10 mouse cellular contexts compared by ENCODE assay signal in genomic region chr14:21583051-21583450, GRCm38 (mm10).
DNase-seq lines count a peak whose midpoint lies in the region; ATAC-seq and TF ChIP-seq lines count a peak whose summit lies in the region.
"Had no signal": no experiment of that assay in that cellular context is flagged by ENCODE, and none has a peak within 500 bp of the region (broad histone marks: within the 10 kb centered on the region; RNA-seq: fewer than 3 reads in every experiment).

No protein-coding gene starts in this region.

- peaks cover 12% of the 10 kb centered on the region for H3K4me1 ChIP-seq in hindbrain, postnatal 0 days (ENCODE audit: insufficient read depth, low read length)
- H3K4me1 ChIP-seq in hindbrain, embryonic 11.5 days (replicated peaks; ENCODE audit: control insufficient read depth, insufficient read depth, low read length): peaks cover 2% of the 10 kb centered on the region; the same call in 1 of the 2 replicates
- peaks cover 19% of the 10 kb centered on the region for H3K4me1 ChIP-seq in forebrain, postnatal 0 days (ENCODE audit: insufficient read depth)
- peaks cover 66% of the 10 kb centered on the region for H3K4me1 ChIP-seq in heart, embryonic 16.5 days (ENCODE audit: control insufficient read depth, insufficient read depth, low read length)
- peaks cover 41% of the 10 kb centered on the region for H3K4me1 ChIP-seq in midbrain, embryonic 16.5 days (ENCODE audit: control insufficient read depth, insufficient read depth, low read length)
- peaks cover 9% of the 10 kb centered on the region; the same call in 1 of the 2 replicates for H3K4me1 ChIP-seq in cerebellum, adult 2 months (ENCODE audit: control insufficient read depth, insufficient read depth, low read length)

- 61% methylated on average over 6 of the region's 6 CpGs for WGBS in hindbrain, postnatal 0 days
- WGBS in hindbrain, embryonic 11.5 days: 79% methylated on average over 6 of the region's 6 CpGs
- whole genome bisulfite sequencing in forebrain, postnatal 0 days: 46% methylated on average over 6 of the region's 6 CpGs
- WGBS in heart, embryonic 16.5 days: 45% methylated on average over 6 of the region's 6 CpGs
- 58% methylated on average over 6 of the region's 6 CpGs for WGBS in midbrain, embryonic 16.5 days
- 73% methylated on average over 6 of the region's 6 CpGs for WGBS in cerebellum, adult 2 months

- H3K27ac ChIP-seq in hindbrain, postnatal 0 days: no peak overlapping the region
- no peak overlapping the region; the same call in 1 of the 2 replicates for H3K27ac ChIP-seq in hindbrain, embryonic 11.5 days (ENCODE audit: low read depth, low read length)
- H3K27ac ChIP-seq in forebrain, postnatal 0 days (ENCODE audit: low read depth, low read length): peak overlapping the region; percentile 40
- H3K27ac ChIP-seq in heart, embryonic 16.5 days (ENCODE audit: low read length): peak overlapping the region; percentile 85
- 0 out of 2 replicates have a peak overlapping the region, but pooled peaks have one; percentile 11 for H3K27ac ChIP-seq in midbrain, embryonic 16.5 days (ENCODE audit: low read length)
- no peak overlapping the region for H3K27ac ChIP-seq in cerebellum, adult 2 months (ENCODE audit: insufficient read depth, low read length)

- TF ChIP-seq CTCF in hindbrain, postnatal 0 days (IDR thresholded peaks at IDR 0.05; ENCODE audit: low read depth): no peak
- no peak for TF ChIP-seq CTCF in forebrain, postnatal 0 days (IDR thresholded peaks at IDR 0.05; ENCODE audit: low read depth)
- no peak for TF ChIP-seq CTCF in cerebellum, adult 2 months (IDR thresholded peaks at IDR 0.05; ENCODE audit: borderline replicate concordance, insufficient read depth, low read depth, low read length)

- ATAC-seq in hindbrain, postnatal 0 days: peak; percentile 53; the same call in 1 of the 2 replicates
- ATAC-seq in hindbrain, embryonic 11.5 days (ENCODE audit: low FRiP score): no peak
- ATAC-seq in forebrain, postnatal 0 days: peak; percentile 5; the same call in 1 of the 2 replicates
- ATAC-seq in heart, embryonic 16.5 days (replicated peaks; ENCODE audit: extremely low read depth, insufficient read depth, low FRiP score): peak; percentile 86
- ATAC-seq in midbrain, embryonic 16.5 days: no peak
- no peak for ATAC-seq in erythroblast, adult 5-6 weeks (replicated peaks; ENCODE audit: low FRiP score, poor library complexity, severe bottlenecking)
- ATAC-seq: activated CD4-positive, CD25-positive, alpha-beta regulatory T cell, adult 4 months; intestine, postnatal 0 days had no signal

- no peak for TF ChIP-seq POLR2A in cerebellum, adult 2 months (IDR thresholded peaks at IDR 0.05; ENCODE audit: borderline replicate concordance, insufficient read depth, low read length)

- no peak overlapping the region for H3K4me2 ChIP-seq in hindbrain, postnatal 0 days (ENCODE audit: low read depth, low read length)
- no peak overlapping the region for H3K4me2 ChIP-seq in hindbrain, embryonic 11.5 days (replicated peaks; ENCODE audit: low read depth, low read length)
- no peak overlapping the region for H3K4me2 ChIP-seq in forebrain, postnatal 0 days (ENCODE audit: low read depth)
- H3K4me2 ChIP-seq in heart, embryonic 16.5 days (ENCODE audit: low read depth, low read length): peak overlapping the region; percentile 41; the same call in 1 of the 2 replicates
- H3K4me2 ChIP-seq in midbrain, embryonic 16.5 days (ENCODE audit: low read length): no peak overlapping the region

- DNase-seq in hindbrain, postnatal 0 days (ENCODE audit: low spot score): no peak
- DNase-seq in hindbrain, embryonic 11.5 days (ENCODE audit: low spot score): no peak
- DNase-seq in forebrain, postnatal 0 days: no peak
- DNase-seq in cerebellum, adult 2 months: no peak
- DNase-seq: lung, postnatal 14 days had no signal

- no peak overlapping the region for H3K9ac ChIP-seq in hindbrain, postnatal 0 days (replicated peaks; ENCODE audit: low read length)
- no peak overlapping the region for H3K9ac ChIP-seq in hindbrain, embryonic 11.5 days (ENCODE audit: low read depth, low read length)
- no peak overlapping the region for H3K9ac ChIP-seq in forebrain, postnatal 0 days
- peak overlapping the region; percentile 38 for H3K9ac ChIP-seq in heart, embryonic 16.5 days (ENCODE audit: low read length)
- no peak overlapping the region for H3K9ac ChIP-seq in midbrain, embryonic 16.5 days (ENCODE audit: low read depth, low read length)

- H3K27me3 ChIP-seq in hindbrain, postnatal 0 days (ENCODE audit: insufficient read depth, low read length): no peaks in the 10 kb centered on the region
- no peaks in the 10 kb centered on the region for H3K27me3 ChIP-seq in hindbrain, embryonic 11.5 days (ENCODE audit: control insufficient read depth, insufficient read depth, low read length)
- no peaks in the 10 kb centered on the region for H3K27me3 ChIP-seq in forebrain, postnatal 0 days (ENCODE audit: insufficient read depth, low read length)
- no peaks in the 10 kb centered on the region for H3K27me3 ChIP-seq in heart, embryonic 16.5 days (ENCODE audit: control insufficient read depth, insufficient read depth, low read length)
- H3K27me3 ChIP-seq in midbrain, embryonic 16.5 days (ENCODE audit: control insufficient read depth, insufficient read depth, low read depth, low read length): no peaks in the 10 kb centered on the region
- H3K27me3 ChIP-seq in cerebellum, adult 2 months (ENCODE audit: control insufficient read depth, insufficient read depth, low read length): no peaks in the 10 kb centered on the region

- no peaks in the 10 kb centered on the region for H3K36me3 ChIP-seq in hindbrain, postnatal 0 days (ENCODE audit: insufficient read depth, low read length)
- no peaks in the 10 kb centered on the region for H3K36me3 ChIP-seq in hindbrain, embryonic 11.5 days (ENCODE audit: control insufficient read depth, insufficient read depth, low read length)
- H3K36me3 ChIP-seq in forebrain, postnatal 0 days (ENCODE audit: insufficient read depth): no peaks in the 10 kb centered on the region
- no peaks in the 10 kb centered on the region for H3K36me3 ChIP-seq in heart, embryonic 16.5 days (ENCODE audit: control insufficient read depth, insufficient read depth)
- H3K36me3 ChIP-seq in midbrain, embryonic 16.5 days (ENCODE audit: control insufficient read depth, insufficient read depth, low read length): no peaks in the 10 kb centered on the region

- no peaks in the 10 kb centered on the region for H3K9me3 ChIP-seq in hindbrain, postnatal 0 days (ENCODE audit: low read length)
- no peaks in the 10 kb centered on the region for H3K9me3 ChIP-seq in hindbrain, embryonic 11.5 days (ENCODE audit: control insufficient read depth, low read length)
- H3K9me3 ChIP-seq in forebrain, postnatal 0 days (ENCODE audit: low read length): no peaks in the 10 kb centered on the region
- H3K9me3 ChIP-seq in heart, embryonic 16.5 days (replicated peaks; ENCODE audit: control insufficient read depth, low read length): no peaks in the 10 kb centered on the region
- no peaks in the 10 kb centered on the region for H3K9me3 ChIP-seq in midbrain, embryonic 16.5 days (replicated peaks; ENCODE audit: control insufficient read depth, low read length, poor library complexity, severe bottlenecking)

- H3K4me3 ChIP-seq in hindbrain, postnatal 0 days (ENCODE audit: low read length): no peak overlapping the region
- H3K4me3 ChIP-seq in hindbrain, embryonic 11.5 days (ENCODE audit: low read depth, low read length): no peak overlapping the region
- H3K4me3 ChIP-seq in forebrain, postnatal 0 days (ENCODE audit: low read depth, low read length): no peak overlapping the region
- H3K4me3 ChIP-seq in heart, embryonic 16.5 days (ENCODE audit: low read length): no peak overlapping the region
- no peak overlapping the region for H3K4me3 ChIP-seq in midbrain, embryonic 16.5 days (ENCODE audit: low read depth, low read length)
- H3K4me3 ChIP-seq in cerebellum, adult 2 months (replicated peaks; ENCODE audit: insufficient read depth, low read depth, low read length): no peak overlapping the region

Comparison
In these comparisons a context has a peak if more than half of its experiments do, and no peak if none do; other contexts are left out.
1. ATAC-seq: peak in hindbrain, postnatal 0 days (single experiment), forebrain, postnatal 0 days (single experiment) and heart, embryonic 16.5 days (single experiment); none in hindbrain, embryonic 11.5 days (single experiment), midbrain, embryonic 16.5 days (single experiment) and erythroblast, adult 5-6 weeks (single experiment).
2. H3K27ac ChIP-seq: peak in forebrain, postnatal 0 days (single experiment), heart, embryonic 16.5 days (single experiment) and midbrain, embryonic 16.5 days (single experiment); none in hindbrain, postnatal 0 days (single experiment), hindbrain, embryonic 11.5 days (single experiment) and cerebellum, adult 2 months (single experiment).